Mouse (Mus musculus) liver, embryonic 11.5 days (tissue): ENCODE measurements around the gene Tma7. TPM values are rescaled to one million over a fixed set of nuclear protein-coding genes. Genes with fewer than 3 reads are reported as not detected.

Source experiments
- polyA plus RNA-seq: library from polyadenylated mRNA; unstranded; fragments of >200 nt; fragmentation: Nextera tagmentation; extraction: Ambion mirVana; gene quantifications from 2 replicates; pipeline ENCODE4 v1.2.1, GENCODE M21; 2014

Gene Tma7
- polyA plus RNA-seq, 1 experiment from 2014 or later = 742 TPM

Other genes starting within 250 kb of the Tma7 start
- 9.0 and 10.5 TPM in 2 replicates for gene Slc26a6, start 229.3 kb downstream of the Tma7 start, polyA plus RNA-seq
- not detected in 2 replicates for gene Tmem89, start 168.0 kb downstream of the Tma7 start, polyA plus RNA-seq
- 547 and 583 TPM in 2 replicates for gene Uqcrc1, start 146.0 kb downstream of the Tma7 start, polyA plus RNA-seq
- gene Col7a1, start 129.0 kb downstream of the Tma7 start, polyA plus RNA-seq = 0.16 and 0.69 TPM in 2 replicates
- gene Ucn2, start 96.6 kb downstream of the Tma7 start, polyA plus RNA-seq = not detected in 2 replicates
- 7.4 and 9.1 TPM in 2 replicates for gene Pfkfb4, start 90.8 kb downstream of the Tma7 start, polyA plus RNA-seq
- gene Shisa5, start 44.0 kb downstream of the Tma7 start, polyA plus RNA-seq = 33.7 and 34.3 TPM in 2 replicates
- gene Trex1, start 22.9 kb downstream of the Tma7 start, polyA plus RNA-seq = 8.9 and 9.7 TPM in 2 replicates
- 24.3 and 28.9 TPM in 2 replicates for gene Atrip, start 8.5 kb downstream of the Tma7 start, polyA plus RNA-seq
- 21.9 TPM in 2 replicates for gene Ccdc51, start 94 bp downstream of the Tma7 start, polyA plus RNA-seq
- 5.8 and 7.4 TPM in 2 replicates for gene Plxnb1, start 12.8 kb upstream of the Tma7 start, polyA plus RNA-seq
- gene Fbxw21, start 79.5 kb upstream of the Tma7 start, polyA plus RNA-seq = 0.08 TPM in 1 of 2 replicates, not detected in the other
- gene Fbxw13, start 113.4 kb upstream of the Tma7 start, polyA plus RNA-seq = not detected in 2 replicates
- gene Fbxw20, start 152.2 kb upstream of the Tma7 start, polyA plus RNA-seq = not detected in 2 replicates
- gene Fbxw14, start 205.1 kb upstream of the Tma7 start, polyA plus RNA-seq = not detected in 2 replicates